Mouse (Mus musculus): ENCODE measurements around the gene Gm973.
"Not testable (repeated sequence)": the region's sequence is repeated elsewhere in the genome, so short reads cannot be mapped to it uniquely, and the experiment has no call there.

Gm973 gene

DNA sequence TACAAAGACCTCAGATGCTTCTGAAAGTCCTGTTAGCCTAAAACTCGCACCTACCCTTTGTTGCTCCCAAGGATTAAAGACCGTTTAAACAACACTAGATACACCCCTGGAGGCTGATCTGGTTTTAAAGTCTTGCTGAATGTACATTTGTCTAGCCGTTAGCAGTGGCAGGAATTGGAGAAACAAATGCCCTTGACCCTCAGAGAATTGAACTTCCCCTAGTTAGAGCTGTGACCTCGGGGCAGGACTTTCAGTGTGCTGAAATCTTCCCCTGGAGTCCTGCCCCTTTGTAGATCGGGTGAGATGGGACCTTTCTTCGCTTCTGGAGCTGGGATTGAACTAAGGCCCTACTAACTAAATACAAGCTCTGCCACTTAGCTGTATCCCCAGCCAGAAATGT is 113.1 kb downstream of the Gm973 start:
- DNase-seq (ENCODE audit: low spot score), result no peak

DNA sequence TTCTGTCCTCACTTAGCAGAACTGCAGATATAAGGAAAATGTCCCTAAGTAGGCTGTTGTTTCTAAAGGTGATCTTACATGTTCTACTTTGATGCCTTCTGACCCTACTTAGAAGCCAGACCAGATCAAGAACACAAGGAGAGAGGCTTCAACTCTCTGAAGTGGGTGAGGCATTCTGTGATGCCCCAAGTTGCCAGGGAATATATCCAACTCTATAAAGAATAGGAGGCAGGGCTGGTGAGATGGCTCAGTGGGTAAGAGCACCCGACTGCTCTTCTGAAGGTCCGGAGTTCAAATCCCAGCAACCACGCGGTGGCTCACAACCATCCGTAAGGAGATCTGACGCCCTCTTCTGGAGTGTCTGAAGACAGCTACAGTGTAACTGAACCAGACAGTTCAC is 114.3 kb downstream of the Gm973 start:
- not testable (repeated sequence) for DNase-seq (ENCODE audit: low spot score)

DNA sequence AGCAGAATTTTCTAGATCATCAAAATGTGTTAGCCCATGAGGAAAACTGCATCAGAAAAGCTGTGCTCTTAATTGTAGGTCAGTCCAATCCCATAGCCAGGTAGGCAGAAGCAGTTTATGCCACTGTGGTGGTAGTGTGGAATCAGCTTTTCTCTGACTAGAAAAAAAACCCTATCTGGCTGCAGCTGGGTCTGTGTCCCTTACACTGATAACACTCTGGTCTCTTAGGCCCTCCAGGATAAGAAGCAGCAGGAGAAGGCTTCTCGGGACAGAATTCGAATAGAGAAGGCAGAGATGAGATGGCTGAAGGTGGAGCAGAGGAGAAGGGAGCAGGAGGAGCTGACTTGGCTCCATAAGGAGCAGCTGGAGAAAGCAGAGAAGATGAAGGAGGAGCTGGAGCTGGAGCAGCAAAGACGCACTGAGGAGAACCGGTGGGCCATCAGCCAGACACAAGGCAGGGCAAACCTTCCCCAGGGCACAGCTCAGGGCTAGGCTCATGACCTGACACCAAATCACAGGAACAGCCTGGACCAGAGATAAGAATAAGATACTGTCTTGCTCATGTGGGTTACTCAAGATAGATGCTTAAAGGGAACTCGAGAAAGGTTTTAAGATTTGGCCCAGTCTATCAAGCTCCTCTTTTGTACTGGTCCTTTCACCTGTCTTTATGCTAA is 116.1 kb downstream of the Gm973 start:
- DNase-seq (ENCODE audit: low spot score), result no peak

DNA sequence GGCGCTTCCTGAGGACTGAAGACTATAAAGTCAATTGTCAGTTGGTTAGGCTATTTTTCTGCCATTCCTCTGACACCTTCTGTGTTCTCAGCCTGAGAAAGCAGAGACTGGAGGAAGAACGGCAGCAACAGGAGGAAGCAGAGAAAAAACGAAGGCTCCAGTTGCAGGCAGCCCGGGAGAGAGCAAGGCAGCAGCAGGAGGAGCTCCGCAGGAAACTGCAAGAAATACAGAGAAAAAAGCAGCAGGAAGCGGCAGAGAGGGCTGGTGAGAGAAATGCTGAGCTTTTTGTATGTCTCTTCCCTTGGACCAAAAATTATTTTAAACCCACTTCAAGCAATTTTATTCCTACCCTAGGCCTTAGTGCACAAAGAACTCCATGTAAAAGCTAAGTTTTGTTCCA is 117.0 kb downstream of the Gm973 start:
- DNase-seq (ENCODE audit: low spot score), result no peak

DNA sequence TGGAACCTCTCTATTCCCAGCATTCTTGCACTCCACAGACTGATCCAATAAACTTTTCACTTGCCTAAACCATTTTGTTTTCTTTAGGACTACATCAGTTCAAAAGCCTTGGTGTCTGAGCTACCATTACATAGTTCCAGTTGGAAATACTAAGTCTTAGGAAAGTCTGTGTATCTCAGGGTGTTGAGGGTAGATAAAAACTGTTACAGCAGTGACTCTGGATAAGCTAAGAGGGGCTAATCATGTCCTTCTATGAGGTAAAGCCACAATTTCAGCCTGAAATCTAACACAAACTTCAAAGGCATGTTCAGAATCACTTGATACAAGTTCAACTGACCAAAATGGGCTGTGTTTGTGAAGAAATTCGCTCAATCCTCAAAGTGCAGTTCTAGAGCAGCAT is 120.3 kb downstream of the Gm973 start:
- no peak for DNase-seq (ENCODE audit: low spot score)

DNA sequence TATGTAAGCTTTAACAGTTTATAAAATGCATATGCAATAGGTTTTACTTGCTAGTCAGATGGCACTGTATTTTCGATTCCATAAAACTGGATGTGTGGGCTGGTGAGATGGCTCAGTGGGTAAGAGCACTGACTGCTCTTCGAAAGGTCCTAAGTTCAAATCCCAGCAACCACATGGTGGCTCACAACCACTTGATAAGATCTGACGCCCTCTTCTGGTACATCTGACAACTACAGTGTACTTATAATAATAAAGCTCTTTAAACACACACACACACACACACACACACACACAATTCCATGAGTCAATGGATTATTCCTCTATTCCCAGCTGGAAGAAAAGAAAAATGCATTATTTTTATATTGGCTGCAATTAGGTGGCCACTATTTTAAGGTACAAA is 122.3 kb downstream of the Gm973 start:
- no peak for DNase-seq (ENCODE audit: low spot score)

DNA sequence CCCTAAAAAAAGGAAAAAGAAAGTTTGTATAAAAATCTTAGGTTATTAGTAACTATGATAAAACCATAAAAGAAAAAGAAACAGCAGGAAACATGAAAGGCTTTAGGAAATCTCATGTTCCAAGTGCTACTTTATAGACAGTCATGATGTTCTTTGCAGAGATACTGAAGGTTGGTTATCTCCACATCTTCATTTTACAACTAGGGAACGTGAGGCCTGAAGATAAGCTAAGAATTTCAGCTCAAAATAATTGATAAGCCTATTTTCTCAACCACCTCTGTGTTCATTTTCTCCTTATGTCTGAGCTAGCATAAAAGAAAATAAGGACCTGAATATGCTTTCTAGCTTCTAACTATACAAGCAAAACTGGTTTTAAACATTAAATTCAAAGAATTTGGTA is 126.4 kb downstream of the Gm973 start:
- DNase-seq (ENCODE audit: low spot score), result no peak

DNA sequence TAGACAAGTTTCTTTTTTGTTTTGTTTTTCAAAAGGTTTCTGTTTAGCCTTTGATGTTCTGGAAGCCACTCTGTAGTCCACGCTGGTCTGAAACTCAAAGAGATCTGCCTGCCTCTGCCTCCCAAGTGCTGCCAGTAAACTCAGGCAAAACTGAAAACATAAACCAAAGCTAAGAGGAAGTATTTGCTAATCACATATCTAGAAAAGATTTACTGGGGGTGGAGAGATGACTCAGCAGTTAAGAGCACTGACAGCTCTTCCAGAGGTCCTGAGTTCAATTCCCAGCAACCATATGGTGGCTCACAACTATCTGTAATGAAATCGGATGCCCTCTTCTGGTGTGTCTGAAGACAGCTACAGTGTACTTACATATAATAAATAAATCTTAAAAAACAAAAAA is 130.4 kb downstream of the Gm973 start:
- DNase-seq (ENCODE audit: low spot score), result not testable (repeated sequence)

DNA sequence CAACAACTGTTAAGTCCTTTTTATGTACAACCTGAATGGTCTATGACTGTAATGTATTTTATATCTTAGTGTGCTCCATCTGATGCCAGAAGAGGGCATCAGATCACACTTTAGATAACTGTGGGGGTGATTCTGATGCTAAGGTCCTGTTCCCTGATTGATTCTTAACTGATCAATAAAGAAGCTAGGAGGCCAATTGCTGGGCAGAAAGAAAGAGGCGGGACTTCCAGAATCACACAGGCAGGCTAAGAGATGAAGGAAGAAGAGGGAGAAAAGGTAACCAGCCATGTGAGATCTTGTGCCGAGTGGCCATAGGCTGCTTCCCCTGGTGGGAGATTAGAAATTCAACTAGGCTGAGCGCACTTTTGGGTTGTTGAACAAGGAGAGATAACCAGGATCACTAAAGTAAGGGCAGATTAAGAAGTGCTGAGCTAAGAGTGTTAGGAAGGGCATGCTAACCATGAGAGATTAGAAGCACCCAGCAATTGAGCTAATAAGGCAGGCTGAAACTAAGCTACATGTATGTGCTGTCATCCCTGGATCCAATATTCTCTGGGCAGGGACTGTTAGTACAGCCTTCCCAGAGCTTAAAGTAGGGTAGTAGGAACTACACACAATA is 135.2 kb downstream of the Gm973 start:
- DNase-seq (ENCODE audit: low spot score), result no peak

DNA sequence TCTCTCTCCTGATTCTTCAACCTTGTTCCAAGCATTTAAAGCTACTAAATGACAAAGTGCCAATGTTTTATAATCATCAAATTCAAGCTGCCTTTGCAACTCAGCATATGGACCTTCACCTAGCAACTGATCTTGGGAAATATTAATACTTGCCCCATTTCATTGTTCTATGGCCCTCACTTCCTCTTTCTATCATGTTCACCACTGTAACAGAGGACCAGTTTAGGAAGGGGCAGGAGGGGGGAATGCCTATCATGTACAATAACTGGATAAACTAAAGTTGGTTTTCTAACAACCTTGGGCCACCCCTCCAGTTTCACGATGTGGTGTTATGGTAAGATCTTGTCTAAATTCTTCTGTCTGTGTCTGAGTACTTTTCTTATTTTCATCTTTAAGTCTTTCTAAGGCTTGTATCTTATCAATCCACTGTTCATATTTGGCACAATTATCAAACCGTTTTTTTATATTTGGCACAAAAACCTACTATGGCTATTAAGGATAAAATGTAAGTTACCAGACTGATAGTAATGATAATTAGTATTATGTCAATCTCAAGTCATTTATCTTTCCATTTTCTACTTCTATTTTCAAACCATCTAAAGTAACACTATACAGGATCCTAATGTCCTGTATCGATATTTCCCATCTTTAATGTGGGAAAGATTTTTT is 137.3 kb downstream of the Gm973 start:
- no peak for DNase-seq (ENCODE audit: low spot score)

DNA sequence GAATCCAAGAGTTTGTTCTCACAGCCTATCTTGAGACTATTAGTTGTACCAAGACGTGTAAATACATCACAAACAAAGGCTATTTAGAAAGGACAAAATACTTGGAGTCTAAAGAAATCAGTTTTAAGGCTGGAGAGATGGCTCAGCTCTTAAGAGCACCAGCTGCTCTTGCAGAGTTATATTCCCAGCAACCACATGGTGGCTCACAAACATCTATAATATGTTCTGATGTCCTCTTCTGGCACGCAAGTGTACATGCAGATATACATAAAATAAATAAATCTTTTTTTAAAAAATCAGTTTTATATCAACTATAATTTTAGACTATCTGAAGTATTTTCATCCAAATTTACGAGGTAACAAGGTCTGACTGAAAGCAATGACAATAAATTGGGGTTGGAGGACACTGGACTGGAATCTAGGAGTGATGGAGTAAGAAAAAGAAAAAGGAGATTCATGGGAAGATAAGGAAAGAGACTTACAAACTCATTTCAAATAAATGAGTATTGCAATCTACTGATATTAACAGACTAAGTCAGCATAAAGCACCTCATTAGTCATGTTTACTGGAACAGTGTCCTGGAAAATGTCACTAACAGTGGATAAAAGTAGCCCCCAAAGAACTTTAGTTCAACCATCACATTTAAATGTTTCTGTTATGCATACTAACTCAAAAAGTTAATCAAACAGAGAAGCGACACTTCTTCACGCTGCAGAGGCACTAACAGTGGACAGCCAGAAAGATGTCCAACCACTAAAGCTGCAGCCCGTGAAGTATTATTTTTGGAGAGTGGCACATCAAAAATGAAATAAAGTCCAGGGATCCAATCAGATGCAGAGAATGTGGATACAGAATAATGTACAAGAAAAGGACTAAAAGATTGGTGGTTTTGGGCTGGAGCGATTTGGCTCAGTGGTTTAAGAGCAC is 140.4 kb downstream of the Gm973 start:
- DNase-seq (ENCODE audit: low spot score), result no peak

DNA sequence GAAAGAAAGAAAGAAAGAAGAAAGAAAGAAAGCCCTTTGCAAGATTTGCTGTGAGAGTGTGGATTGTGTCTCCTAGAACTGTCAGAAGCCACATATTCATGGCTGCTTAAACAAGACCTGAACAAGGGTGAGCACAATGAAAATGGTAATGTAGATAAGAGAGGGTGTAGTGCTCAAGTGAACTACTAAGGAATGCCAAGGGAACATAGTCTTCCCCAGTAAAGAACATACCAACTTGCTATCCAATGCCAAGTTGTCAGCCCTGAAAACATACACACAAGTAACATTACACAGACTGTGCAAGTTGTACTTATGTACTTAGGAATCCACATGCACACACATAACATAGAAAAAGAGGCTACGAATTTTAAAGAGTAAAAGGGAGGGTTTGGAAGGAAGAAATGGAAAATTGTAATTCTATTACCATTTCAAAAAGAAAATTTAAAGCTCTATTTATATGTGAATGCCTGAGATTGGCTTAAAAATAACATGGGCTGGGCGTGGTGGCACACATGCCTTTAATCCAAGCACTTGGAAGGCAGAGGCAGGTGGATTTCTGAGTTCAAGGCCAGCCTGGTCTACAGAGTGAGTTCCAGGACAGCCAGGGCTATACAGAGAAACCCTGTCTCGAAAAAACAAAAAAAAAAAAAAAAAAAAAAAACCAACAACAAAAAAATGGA is 147.5 kb downstream of the Gm973 start:
- no peak for DNase-seq (ENCODE audit: low spot score)

DNA sequence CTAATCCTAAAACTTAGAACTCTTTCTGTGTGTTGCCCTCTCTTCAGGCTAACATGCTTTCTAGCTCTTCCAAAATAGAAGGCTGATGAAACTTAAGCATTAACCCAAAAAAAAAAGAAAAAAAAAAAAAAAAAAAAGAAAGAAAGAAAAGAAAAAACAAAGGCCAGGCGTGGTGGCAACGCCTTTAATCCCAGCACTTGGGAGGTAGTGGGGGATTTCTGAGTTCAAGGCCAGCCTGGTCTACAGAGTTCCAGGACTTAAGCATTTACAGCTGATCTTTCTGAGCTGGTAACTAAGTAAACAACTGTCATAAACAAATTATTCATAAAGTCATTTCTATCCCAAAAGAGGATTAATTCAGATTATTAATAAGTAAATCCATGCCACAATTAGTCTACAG is 152.8 kb downstream of the Gm973 start:
- no peak for DNase-seq (ENCODE audit: low spot score)

DNA sequence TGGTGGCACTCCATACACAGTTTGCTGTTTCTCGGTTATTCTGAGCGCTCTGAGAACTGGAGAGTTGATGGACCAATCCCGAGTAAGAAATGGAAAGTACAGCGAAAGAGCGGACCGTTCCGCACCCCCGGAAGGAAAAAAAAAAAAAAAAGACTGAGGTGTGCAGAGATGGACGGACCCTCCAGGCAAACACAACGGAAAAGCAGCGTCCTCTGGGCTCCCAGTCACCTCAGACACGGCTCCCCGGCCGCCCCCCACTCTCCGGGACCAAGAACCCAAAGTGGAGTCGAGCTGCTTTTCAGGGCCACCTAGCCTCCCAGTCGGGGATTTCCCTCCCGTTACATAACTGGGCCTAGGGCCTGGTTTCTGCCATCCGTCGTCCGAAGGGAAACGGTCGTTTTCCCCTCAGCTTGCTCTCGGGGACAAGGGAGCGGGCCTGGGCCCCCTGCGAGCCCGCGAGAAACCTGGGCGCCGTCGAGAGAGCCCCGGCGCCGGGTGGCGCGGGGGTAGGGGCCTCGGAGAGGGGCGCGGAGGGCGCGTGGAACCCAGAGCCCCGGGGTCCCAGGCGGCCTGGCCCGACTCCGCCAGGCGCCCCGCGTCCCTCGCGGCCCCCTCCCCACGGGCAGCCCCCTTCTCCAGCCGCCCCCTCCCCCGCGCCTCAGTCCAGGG is 154.0 kb downstream of the Gm973 start:
- DNase-seq (ENCODE audit: low spot score), result peak; percentile 15

DNA sequence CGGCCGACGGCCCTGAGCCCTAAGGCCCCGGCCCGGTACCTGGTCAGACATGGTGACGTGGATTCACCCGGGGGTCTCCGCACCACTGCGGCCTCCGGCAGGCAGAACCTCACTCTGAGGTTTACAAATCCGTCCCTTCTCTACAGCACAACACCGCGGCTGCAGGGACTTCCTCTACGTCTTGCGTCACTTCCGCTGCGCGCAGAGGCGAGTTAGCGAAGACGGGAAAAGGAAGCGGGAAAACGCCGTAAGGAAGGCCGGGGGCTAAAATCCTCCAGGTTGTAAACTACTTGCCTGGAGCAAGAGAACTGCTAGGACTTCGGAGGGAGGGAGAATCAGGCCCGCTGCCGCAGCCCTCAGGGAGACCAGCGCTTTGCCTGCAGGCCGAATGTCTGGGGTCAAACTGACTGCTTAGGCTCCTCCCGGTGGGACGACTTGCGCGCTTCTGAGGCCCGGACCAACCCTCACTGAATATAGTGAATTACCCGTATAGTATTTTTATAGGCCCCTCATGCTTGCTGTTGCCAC is 154.6 kb downstream of the Gm973 start, which contains the start of gene Sumo1:
TSS of gene Sumo1 (minus strand) at position 194 of the 528 bp plus-strand sequence.
- peak; percentile 80 for DNase-seq (ENCODE audit: low spot score)

DNA sequence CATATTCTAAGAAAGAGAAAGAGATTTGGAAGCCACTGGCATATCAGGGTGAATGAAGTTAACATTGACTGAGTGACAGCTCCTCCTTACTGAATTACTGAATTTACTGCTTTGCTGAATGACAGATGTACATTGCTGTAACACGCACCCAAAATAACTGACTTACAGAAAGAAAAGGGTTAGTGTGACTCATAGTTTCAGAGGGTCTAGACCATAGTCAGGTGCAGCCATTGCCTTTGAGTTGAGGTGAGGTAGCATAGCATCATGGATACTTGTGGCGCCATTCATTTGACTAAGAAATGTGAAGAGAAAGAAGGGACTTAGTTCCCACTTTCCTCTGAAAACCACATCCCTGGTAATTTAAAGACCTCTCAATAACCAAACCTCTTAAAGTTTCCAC is 157.6 kb downstream of the Gm973 start:
- DNase-seq (ENCODE audit: low spot score), result no peak

DNA sequence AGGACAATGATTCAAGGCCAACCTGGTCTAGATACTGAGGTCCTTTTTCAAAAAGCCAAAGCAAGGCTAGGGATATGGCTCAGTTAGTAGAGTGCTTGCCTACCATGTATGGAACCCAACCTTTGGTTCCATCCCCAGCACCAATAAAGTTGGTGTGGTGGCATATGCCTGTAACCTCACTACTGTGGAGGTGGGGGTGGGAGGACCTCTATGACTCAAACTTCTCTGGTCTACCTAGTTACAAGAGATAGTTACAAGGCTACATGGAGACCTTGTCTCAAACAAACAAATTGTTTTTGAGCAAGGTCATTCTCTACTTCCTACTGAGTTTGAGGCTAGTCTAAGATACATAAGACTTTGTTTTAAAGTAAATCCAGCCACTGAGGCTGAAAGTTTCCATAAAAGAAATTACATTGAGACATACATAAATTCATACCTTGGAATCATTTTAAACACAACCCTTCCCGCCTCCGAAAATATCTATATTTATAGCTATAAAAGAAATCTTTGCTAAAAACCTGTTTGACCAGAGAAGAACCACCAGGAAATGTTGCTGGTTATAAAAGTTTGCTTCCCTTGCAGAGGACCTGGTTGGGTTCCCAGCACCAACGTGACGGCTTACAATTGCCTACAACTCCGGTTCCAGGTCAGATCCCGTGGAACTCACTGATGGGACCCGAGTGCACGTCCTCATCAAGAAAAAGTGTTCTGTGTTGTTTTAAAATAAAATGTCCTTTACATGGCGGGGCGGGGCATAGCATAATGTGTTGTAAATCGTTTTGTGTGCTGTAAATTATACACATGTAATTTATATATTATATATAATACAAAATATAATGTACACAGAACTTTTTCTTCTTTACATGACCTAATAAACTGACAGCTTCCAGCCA is 168.1 kb downstream of the Gm973 start:
- peak; percentile 16 for DNase-seq (ENCODE audit: low spot score)

DNA sequence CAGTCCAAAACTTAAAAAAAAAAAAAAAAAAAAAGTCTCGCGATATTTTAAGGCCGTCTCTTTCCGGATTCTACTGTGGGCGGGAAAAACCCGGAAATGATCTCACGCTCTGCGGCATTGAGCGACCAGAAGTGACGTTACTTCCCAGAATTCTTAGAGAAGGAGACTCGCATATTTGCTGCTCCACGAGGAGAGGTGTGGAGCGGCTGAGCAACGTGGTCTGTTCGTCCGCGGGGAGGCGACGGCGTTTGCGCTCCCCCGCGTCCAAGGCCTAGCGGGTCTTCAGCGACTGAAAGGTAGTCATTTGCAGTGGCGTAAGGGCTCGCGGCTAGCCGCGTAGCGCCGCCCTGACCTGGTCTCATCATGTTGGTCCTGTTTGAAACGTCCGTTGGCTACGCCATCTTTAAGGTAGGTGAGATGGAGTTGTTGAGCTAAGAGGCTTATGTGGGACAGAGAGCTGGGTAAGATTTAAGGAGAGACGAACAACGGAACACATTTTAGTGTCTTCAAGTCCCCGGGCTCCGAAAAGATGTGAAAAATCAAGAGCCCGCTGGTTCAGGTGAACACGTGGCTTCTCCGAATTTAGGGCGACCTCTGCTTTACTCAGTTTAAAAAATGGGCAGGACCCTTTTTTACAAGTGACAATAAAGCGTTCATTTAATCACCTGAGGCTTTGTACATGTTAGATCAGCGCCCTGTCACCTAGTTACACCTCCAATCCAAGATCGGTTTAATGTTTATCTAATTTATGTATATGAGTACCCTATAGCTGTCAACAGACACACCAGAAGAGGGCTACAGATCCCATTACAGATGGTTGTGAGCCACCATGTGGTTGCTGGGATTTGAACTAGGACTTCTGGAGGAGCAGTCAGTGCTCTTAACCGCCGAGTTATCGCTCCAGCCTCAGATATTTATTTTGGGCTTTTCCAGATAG is 169.0 kb downstream of the Gm973 start, which contains the start of gene Nop58:
TSS of gene Nop58 (plus strand) at position 153 of the 937 bp plus-strand sequence.
- peak; percentile 71 for DNase-seq (ENCODE audit: low spot score)

Measured in ovary, postnatal 14 days (tissue).